Mouse (Mus musculus): ENCODE measurements at regions not wholly inside any gene's neighbourhood (a gene's known extent, or its start where the extent isn't known, plus 50 kb on each side); places are given as distances from the start of the nearest gene placed in this dataset.
"Not testable (repeated sequence)": the region's sequence is repeated elsewhere in the genome, so short reads cannot be mapped to it uniquely, and the experiment has no call there.

GRCm38 (mm10) chr8:39426770-39427169 is 1248.1 kb upstream of the Adam24 start:
- no peak for DNase-seq (ENCODE audit: low read depth, low spot score)

GRCm38 (mm10) chr8:39427402-39427801 is 1247.5 kb upstream of the Adam24 start:
- DNase-seq (ENCODE audit: low read depth, low spot score), result no peak

GRCm38 (mm10) chr8:39440550-39441333 is 1234.1 kb upstream of the Adam24 start:
- no peak for DNase-seq (ENCODE audit: low read depth, low spot score)

GRCm38 (mm10) chr8:39491139-39491538 is 1183.7 kb upstream of the Adam24 start:
- DNase-seq (ENCODE audit: low read depth, low spot score), result not testable (repeated sequence)

- peak; percentile 1 for DNase-seq (ENCODE audit: low read depth, low spot score)
Measured at GRCm38 (mm10) chr8:39500419-39500818, 1174.5 kb upstream of the Adam24 start.

- no peak for DNase-seq (ENCODE audit: low read depth, low spot score)
Measured at GRCm38 (mm10) chr8:39504261-39504660, 1170.6 kb upstream of the Adam24 start.

GRCm38 (mm10) chr8:39512967-39513366 is 1161.9 kb upstream of the Adam24 start:
- no peak for DNase-seq (ENCODE audit: low read depth, low spot score)

Data from 3T3-L1 (cell line).